In genomic region chr11:77446628-77447041, GRCm38 (mm10) we compare ENCODE assay signal across 8 mouse cellular contexts. TPM values are rescaled to one million over a fixed set of nuclear protein-coding genes. Genes with fewer than 3 reads are reported as not detected.
DNase-seq lines count a peak whose midpoint lies in the region; ATAC-seq and TF ChIP-seq lines count a peak whose summit lies in the region.

No protein-coding gene starts in this region.

- no peak overlapping the region for H3K9ac ChIP-seq in hindbrain, embryonic 11.5 days (ENCODE audit: low read depth, low read length)
- H3K9ac ChIP-seq in hindbrain, embryonic 16.5 days (ENCODE audit: low read depth, low read length): no peak overlapping the region
- no peak overlapping the region for H3K9ac ChIP-seq in heart, embryonic 15.5 days

- no peaks in the 10 kb centered on the region for H3K27me3 ChIP-seq in hindbrain, embryonic 11.5 days (ENCODE audit: control insufficient read depth, insufficient read depth, low read length)
- H3K27me3 ChIP-seq in hindbrain, embryonic 16.5 days (replicated peaks; ENCODE audit: control insufficient read depth, insufficient read depth, low read length): no peaks in the 10 kb centered on the region
- no peaks in the 10 kb centered on the region for H3K27me3 ChIP-seq in G1E (ENCODE audit: insufficient read depth, low read length)
- no peaks in the 10 kb centered on the region for H3K27me3 ChIP-seq in heart, embryonic 15.5 days

- H3K4me1 ChIP-seq in hindbrain, embryonic 11.5 days (replicated peaks; ENCODE audit: control insufficient read depth, insufficient read depth, low read length): no peaks in the 10 kb centered on the region
- H3K4me1 ChIP-seq in hindbrain, embryonic 16.5 days (ENCODE audit: control insufficient read depth, insufficient read depth, low read depth, low read length): no peaks in the 10 kb centered on the region
- peaks cover 18% of the 10 kb centered on the region for H3K4me1 ChIP-seq in G1E (ENCODE audit: insufficient read depth, low read depth, low read length)
- H3K4me1 ChIP-seq in heart, embryonic 15.5 days (replicated peaks): peaks cover 43% of the 10 kb centered on the region

- ATAC-seq in hindbrain, embryonic 11.5 days (ENCODE audit: low FRiP score): no peak
- no peak; the same call in 1 of the 2 replicates for ATAC-seq in hindbrain, embryonic 16.5 days
- ATAC-seq in G1E (ENCODE audit: extremely low read depth, insufficient number of reproducible peaks, low FRiP score, poor library complexity, severe bottlenecking): peak; percentile 54
- peak; percentile 75; the same call in 1 of the 2 replicates for ATAC-seq in heart, embryonic 15.5 days (replicated peaks; ENCODE audit: insufficient number of reproducible peaks, insufficient read depth, low FRiP score, low read depth)
- peak; percentile 43 for ATAC-seq in monocyte, adult 5-6 weeks (replicated peaks; ENCODE audit: insufficient number of reproducible peaks, low FRiP score, low TSS enrichment, poor library complexity, severe bottlenecking)

- H3K27ac ChIP-seq in hindbrain, embryonic 11.5 days (ENCODE audit: low read depth, low read length): no peak overlapping the region
- no peak overlapping the region for H3K27ac ChIP-seq in hindbrain, embryonic 16.5 days (ENCODE audit: low read depth, low read length)
- peak overlapping the region; percentile 53; the same call in 1 of the 2 replicates for H3K27ac ChIP-seq in heart, embryonic 15.5 days

- DNase-seq in hindbrain, embryonic 11.5 days (ENCODE audit: low spot score): peak; percentile 38
- DNase-seq in G1E (ENCODE audit: low spot score): peak; percentile 38
- peak; percentile 63 for DNase-seq in cerebellum, adult 9-11 months
- DNase-seq in layer of hippocampus, adult 9-11 months: peak; percentile 45
- DNase-seq in urinary bladder, postnatal 36 days (ENCODE audit: low spot score in 2 of 2): peak; percentile 50 to 70

- peaks cover 5% of the 10 kb centered on the region; the same call in 1 of the 2 replicates for H3K36me3 ChIP-seq in hindbrain, embryonic 11.5 days (ENCODE audit: control insufficient read depth, insufficient read depth, low read length)
- H3K36me3 ChIP-seq in hindbrain, embryonic 16.5 days (ENCODE audit: control insufficient read depth, insufficient read depth, low read length): peaks cover 8% of the 10 kb centered on the region
- H3K36me3 ChIP-seq in G1E (replicated peaks): peaks cover 42% of the 10 kb centered on the region
- peaks cover 30% of the 10 kb centered on the region for H3K36me3 ChIP-seq in heart, embryonic 15.5 days

- WGBS in hindbrain, embryonic 11.5 days: 58% methylated on average over 6 of the region's 6 CpGs
- WGBS in hindbrain, embryonic 16.5 days: 63% methylated on average over 6 of the region's 6 CpGs
- 23% methylated on average over 6 of the region's 6 CpGs for WGBS in heart, embryonic 15.5 days

- H3K4me2 ChIP-seq in hindbrain, embryonic 11.5 days (replicated peaks; ENCODE audit: low read depth, low read length): no peak overlapping the region
- no peak overlapping the region for H3K4me2 ChIP-seq in hindbrain, embryonic 16.5 days (ENCODE audit: low read length)
- H3K4me2 ChIP-seq in heart, embryonic 15.5 days: no peak overlapping the region

- TF ChIP-seq CTCF in G1E (IDR thresholded peaks at IDR 0.05; ENCODE audit: low read depth, low read length): peak; percentile 67

- no peak overlapping the region for H3K4me3 ChIP-seq in hindbrain, embryonic 11.5 days (ENCODE audit: low read depth, low read length)
- no peak overlapping the region for H3K4me3 ChIP-seq in hindbrain, embryonic 16.5 days (ENCODE audit: low read length)
- H3K4me3 ChIP-seq in G1E (ENCODE audit: low read depth, low read length): no peak overlapping the region; the same call in 1 of the 2 replicates
- H3K4me3 ChIP-seq in heart, embryonic 15.5 days: no peak overlapping the region

- no peaks in the 10 kb centered on the region for H3K9me3 ChIP-seq in hindbrain, embryonic 11.5 days (ENCODE audit: control insufficient read depth, low read length)
- H3K9me3 ChIP-seq in hindbrain, embryonic 16.5 days (ENCODE audit: control insufficient read depth, low read length): no peaks in the 10 kb centered on the region
- no peaks in the 10 kb centered on the region for H3K9me3 ChIP-seq in G1E (replicated peaks)
- no peaks in the 10 kb centered on the region for H3K9me3 ChIP-seq in heart, embryonic 15.5 days (replicated peaks)

RNA-seq across cellular contexts. Expression of gene Coro6, which starts 15.6 kb away (rescaled TPM):
- 0.14 and 0.22 TPM in 2 replicates for polyA plus RNA-seq in hindbrain, embryonic 11.5 days (2014; fragmentation: Nextera tagmentation; extraction: Ambion mirVana)
- polyA plus RNA-seq in hindbrain, embryonic 16.5 days (2015; fragmentation: Nextera tagmentation; extraction: Ambion mirVana): 1.3 and 1.9 TPM in 2 replicates
- not detected in 2 replicates for total RNA-seq in G1E (2014; fragmentation: Nextera tagmentation)
- total RNA-seq in G1E (2017): 0.11 TPM in 1 of 2 replicates, not detected in the other
- polyA plus RNA-seq in G1E (2012): not detected in 2 replicates
- polyA plus RNA-seq in heart, embryonic 15.5 days (2015; fragmentation: Nextera tagmentation; extraction: Ambion mirVana): 42.4 and 43.7 TPM in 2 replicates
- total RNA-seq in monocyte, adult 5-6 weeks (2017): 0.19 to 1.1 TPM in 2 of 3 replicates, not detected in the other

RNA-seq across cellular contexts. Expression of gene Ankrd13b, which starts 42.8 kb away (rescaled TPM):
- polyA plus RNA-seq in hindbrain, embryonic 11.5 days (2014; fragmentation: Nextera tagmentation; extraction: Ambion mirVana): 13.1 and 13.9 TPM in 2 replicates
- 23.3 and 30.4 TPM in 2 replicates for polyA plus RNA-seq in hindbrain, embryonic 16.5 days (2015; fragmentation: Nextera tagmentation; extraction: Ambion mirVana)
- total RNA-seq in G1E (2014; fragmentation: Nextera tagmentation) (1.3 TPM in 1 of 2 replicates, not detected in the other), G1E (2017) (0.12 TPM in 1 of 2 replicates, not detected in the other)
- polyA plus RNA-seq in G1E (2012): 0.36 and 0.41 TPM in 2 replicates
- polyA plus RNA-seq in heart, embryonic 15.5 days (2015; fragmentation: Nextera tagmentation; extraction: Ambion mirVana): 3.2 and 4.9 TPM in 2 replicates
- total RNA-seq in monocyte, adult 5-6 weeks (2017): 0.58 TPM in 1 of 3 replicates, not detected in the others

RNA-seq across cellular contexts. Expression of gene Git1, which starts 46.7 kb away (rescaled TPM):
- polyA plus RNA-seq in hindbrain, embryonic 11.5 days (2014; fragmentation: Nextera tagmentation; extraction: Ambion mirVana): 12.6 and 18.6 TPM in 2 replicates
- 14.0 and 18.0 TPM in 2 replicates for polyA plus RNA-seq in hindbrain, embryonic 16.5 days (2015; fragmentation: Nextera tagmentation; extraction: Ambion mirVana)
- 42.8 and 51.4 TPM in 2 replicates for total RNA-seq in G1E (2014; fragmentation: Nextera tagmentation)
- total RNA-seq in G1E (2017): 9.5 and 9.6 TPM in 2 replicates
- 90.7 and 98.0 TPM in 2 replicates for polyA plus RNA-seq in G1E (2012)
- polyA plus RNA-seq in heart, embryonic 15.5 days (2015; fragmentation: Nextera tagmentation; extraction: Ambion mirVana): 6.8 and 10.0 TPM in 2 replicates
- 10.6 to 14.7 TPM (median 13.6 TPM) in 3 replicates for total RNA-seq in monocyte, adult 5-6 weeks (2017)

Comparison
In these comparisons a context has a peak if more than half of its experiments do, and no peak if none do; other contexts are left out.
1. ATAC-seq: peak in G1E (single experiment), heart, embryonic 15.5 days (single experiment) and monocyte, adult 5-6 weeks (single experiment); none in hindbrain, embryonic 11.5 days (single experiment) and hindbrain, embryonic 16.5 days (single experiment).
2. RNA of gene Coro6, which starts 15.6 kb away (polyA plus RNA-seq): 42.4 to 43.7 TPM in heart, embryonic 15.5 days; 1.3 to 1.9 TPM in hindbrain, embryonic 16.5 days, 0.14 to 0.22 TPM in hindbrain, embryonic 11.5 days and not detected in G1E; every median in the first group is over 10 times any median in the second.
3. Peak in every context shown above with its lines, with median percentiles within 50 percentile points of each other: DNase-seq.